Mouse (Mus musculus): ENCODE data around the gene Tac2. TPM values are rescaled to one million over a fixed set of nuclear protein-coding genes. Genes with fewer than 3 reads are reported as not detected.

Tac2 gene
- polyA plus RNA-seq (2014; fragmentation: Nextera tagmentation; extraction: Ambion mirVana), result not detected in 2 replicates

GRCm38 (mm10) chr10:127724178-127724577 is at the start of gene Tac2:
TSS of gene Tac2 (plus strand) at chr10:127724478.
- Histone ChIP-seq H3K9ac (ENCODE audit: low read length) (no peak within 1 kb of the TSS), H3K4me3 (ENCODE audit: low read depth, low read length) (no peak within 1 kb of the TSS), H3K9me3 (ENCODE audit: control insufficient read depth, low read length) (no peaks in the 10 kb centered on the region), H3K36me3 (ENCODE audit: control insufficient read depth, insufficient read depth, low read length) (no peaks in the 10 kb centered on the region), H3K27ac (ENCODE audit: low read depth, low read length) (no peak within 1 kb of the TSS), H3K4me1 (ENCODE audit: control insufficient read depth, insufficient read depth, low read length) (peaks cover 15% of the 10 kb centered on the region), H3K27me3 (ENCODE audit: control insufficient read depth, insufficient read depth, low read length) (no peaks in the 10 kb centered on the region), H3K4me2 (no peak within 1 kb of the TSS)
- no peak for ATAC-seq (ENCODE audit: low FRiP score)
- WGBS, result 78% methylated on average over 3 of the region's 3 CpGs
- peak; percentile 76 for DNase-seq (ENCODE audit: low spot score, missing footprints)

- H3K4me1 ChIP-seq (ENCODE audit: control insufficient read depth, insufficient read depth, low read length), result peaks cover 7% of the 10 kb centered on the region; the same call in 1 of the 2 replicates
- ATAC-seq (ENCODE audit: low FRiP score) (no peak), DNase-seq (ENCODE audit: low spot score, missing footprints) (peak; percentile 89)
- no peak overlapping the region for H3K4me2 ChIP-seq
- H3K27me3 ChIP-seq (ENCODE audit: control insufficient read depth, insufficient read depth, low read length), result no peaks in the 10 kb centered on the region
- no peaks in the 10 kb centered on the region for H3K9me3 ChIP-seq (ENCODE audit: control insufficient read depth, low read length)
- H3K27ac ChIP-seq (ENCODE audit: low read depth, low read length), result no peak overlapping the region
- H3K4me3 ChIP-seq (ENCODE audit: low read depth, low read length), result no peak overlapping the region
- H3K36me3 ChIP-seq (ENCODE audit: control insufficient read depth, insufficient read depth, low read length), result no peaks in the 10 kb centered on the region
- 92% methylated on average over 8 of the region's 8 CpGs for WGBS
- no peak overlapping the region for H3K9ac ChIP-seq (ENCODE audit: low read length)
Observed at GRCm38 (mm10) chr10:127674794-127675522, 49.3 kb upstream of the Tac2 start.

GRCm38 (mm10) chr10:127675859-127676398 is 48.3 kb upstream of the Tac2 start:
- WGBS, result 61% methylated on average over 5 of the region's 5 CpGs
- peaks cover 7% of the 10 kb centered on the region; the same call in 1 of the 2 replicates for H3K4me1 ChIP-seq (ENCODE audit: control insufficient read depth, insufficient read depth, low read length)
- H3K4me3 ChIP-seq (ENCODE audit: low read depth, low read length), result peak overlapping the region; percentile 76
- no peaks in the 10 kb centered on the region for H3K9me3 ChIP-seq (ENCODE audit: control insufficient read depth, low read length)
- peak overlapping the region; percentile 59; the same call in 1 of the 2 replicates for H3K9ac ChIP-seq (ENCODE audit: low read length)
- no peak for ATAC-seq (ENCODE audit: low FRiP score)
- no peak overlapping the region for H3K27ac ChIP-seq (ENCODE audit: low read depth, low read length)
- no peaks in the 10 kb centered on the region for H3K27me3 ChIP-seq (ENCODE audit: control insufficient read depth, insufficient read depth, low read length)
- no peaks in the 10 kb centered on the region for H3K36me3 ChIP-seq (ENCODE audit: control insufficient read depth, insufficient read depth, low read length)
- no peak for DNase-seq (ENCODE audit: low spot score, missing footprints)
- H3K4me2 ChIP-seq, result peak overlapping the region; percentile 60

GRCm38 (mm10) chr10:127676691-127677548 is 47.4 kb upstream of the Tac2 start:
- Histone ChIP-seq H3K4me1 (ENCODE audit: control insufficient read depth, insufficient read depth, low read length) (peaks cover 7% of the 10 kb centered on the region; the same call in 1 of the 2 replicates), H3K4me3 (ENCODE audit: low read depth, low read length) (peak overlapping the region; percentile 76), H3K36me3 (ENCODE audit: control insufficient read depth, insufficient read depth, low read length) (no peaks in the 10 kb centered on the region), H3K9ac (ENCODE audit: low read length) (peak overlapping the region; percentile 78), H3K9me3 (ENCODE audit: control insufficient read depth, low read length) (no peaks in the 10 kb centered on the region), H3K27me3 (ENCODE audit: control insufficient read depth, insufficient read depth, low read length) (no peaks in the 10 kb centered on the region), H3K4me2 (peak overlapping the region; percentile 73), H3K27ac (ENCODE audit: low read depth, low read length) (no peak overlapping the region; the same call in 1 of the 2 replicates)
- ATAC-seq (ENCODE audit: low FRiP score) (peak; percentile 97), DNase-seq (ENCODE audit: low spot score, missing footprints) (peak; percentile 99)
- WGBS, result under 1% methylated on average over 66 of the region's 71 CpGs

GRCm38 (mm10) chr10:127677591-127678336 is 46.5 kb upstream of the Tac2 start:
- ATAC-seq (ENCODE audit: low FRiP score), result peak; percentile 6; the same call in 1 of the 2 replicates
- H3K9me3 ChIP-seq (ENCODE audit: control insufficient read depth, low read length), result no peaks in the 10 kb centered on the region
- H3K4me1 ChIP-seq (ENCODE audit: control insufficient read depth, insufficient read depth, low read length), result peaks cover 7% of the 10 kb centered on the region; the same call in 1 of the 2 replicates
- peak overlapping the region; percentile 78 for H3K9ac ChIP-seq (ENCODE audit: low read length)
- no peaks in the 10 kb centered on the region for H3K36me3 ChIP-seq (ENCODE audit: control insufficient read depth, insufficient read depth, low read length)
- peak; percentile 90 for DNase-seq (ENCODE audit: low spot score, missing footprints)
- peak overlapping the region; percentile 73 for H3K4me2 ChIP-seq
- 14% methylated on average over 14 of the region's 14 CpGs for WGBS
- peak overlapping the region; percentile 76 for H3K4me3 ChIP-seq (ENCODE audit: low read depth, low read length)
- H3K27me3 ChIP-seq (ENCODE audit: control insufficient read depth, insufficient read depth, low read length), result no peaks in the 10 kb centered on the region
- H3K27ac ChIP-seq (ENCODE audit: low read depth, low read length), result no peak overlapping the region

- Histone ChIP-seq H3K36me3 (ENCODE audit: control insufficient read depth, insufficient read depth, low read length) (no peaks in the 10 kb centered on the region), H3K27me3 (ENCODE audit: control insufficient read depth, insufficient read depth, low read length) (no peaks in the 10 kb centered on the region), H3K4me2 (no peak overlapping the region), H3K4me1 (ENCODE audit: control insufficient read depth, insufficient read depth, low read length) (peaks cover 7% of the 10 kb centered on the region; the same call in 1 of the 2 replicates), H3K27ac (ENCODE audit: low read depth, low read length) (no peak overlapping the region), H3K9ac (ENCODE audit: low read length) (no peak overlapping the region), H3K9me3 (ENCODE audit: control insufficient read depth, low read length) (no peaks in the 10 kb centered on the region), H3K4me3 (ENCODE audit: low read depth, low read length) (no peak overlapping the region)
- peak; percentile 56 for DNase-seq (ENCODE audit: low spot score, missing footprints)
- 97% methylated on average over 1 of the region's 1 CpGs for WGBS
- ATAC-seq (ENCODE audit: low FRiP score), result no peak
Observed at GRCm38 (mm10) chr10:127679208-127679607, 45.1 kb upstream of the Tac2 start.

GRCm38 (mm10) chr10:127679881-127680280 is 44.4 kb upstream of the Tac2 start:
- ATAC-seq (ENCODE audit: low FRiP score) (no peak), DNase-seq (ENCODE audit: low spot score, missing footprints) (peak; percentile 59)
- no peaks in the 10 kb centered on the region for H3K27me3 ChIP-seq (ENCODE audit: control insufficient read depth, insufficient read depth, low read length)
- no peaks in the 10 kb centered on the region for H3K36me3 ChIP-seq (ENCODE audit: control insufficient read depth, insufficient read depth, low read length)
- H3K9ac ChIP-seq (ENCODE audit: low read length), result no peak overlapping the region
- no peaks in the 10 kb centered on the region for H3K9me3 ChIP-seq (ENCODE audit: control insufficient read depth, low read length)
- peaks cover 7% of the 10 kb centered on the region; the same call in 1 of the 2 replicates for H3K4me1 ChIP-seq (ENCODE audit: control insufficient read depth, insufficient read depth, low read length)
- H3K27ac ChIP-seq (ENCODE audit: low read depth, low read length), result no peak overlapping the region
- 87% methylated on average over 3 of the region's 3 CpGs for WGBS
- H3K4me2 ChIP-seq, result no peak overlapping the region
- H3K4me3 ChIP-seq (ENCODE audit: low read depth, low read length), result no peak overlapping the region

- WGBS, result 94% methylated on average over 6 of the region's 6 CpGs
- Histone ChIP-seq H3K4me1 (ENCODE audit: control insufficient read depth, insufficient read depth, low read length) (peaks cover 4% of the 10 kb centered on the region; the same call in 1 of the 2 replicates), H3K9me3 (ENCODE audit: control insufficient read depth, low read length) (no peaks in the 10 kb centered on the region), H3K9ac (ENCODE audit: low read length) (no peak overlapping the region), H3K4me3 (ENCODE audit: low read depth, low read length) (no peak overlapping the region), H3K4me2 (no peak overlapping the region), H3K36me3 (ENCODE audit: control insufficient read depth, insufficient read depth, low read length) (no peaks in the 10 kb centered on the region), H3K27ac (ENCODE audit: low read depth, low read length) (no peak overlapping the region), H3K27me3 (ENCODE audit: control insufficient read depth, insufficient read depth, low read length) (no peaks in the 10 kb centered on the region)
- DNase-seq (ENCODE audit: low spot score, missing footprints) (peak; percentile 14), ATAC-seq (ENCODE audit: low FRiP score) (no peak)
Observed at GRCm38 (mm10) chr10:127682886-127683285, 41.4 kb upstream of the Tac2 start.

All from midbrain, embryonic 11.5 days (tissue).